Mouse (Mus musculus) heart, adult 2 months (tissue): ENCODE measurements around the gene Itgb1. TPM values are rescaled to one million over a fixed set of nuclear protein-coding genes. Genes with fewer than 3 reads are reported as not detected.

Experiments
- DNase-seq, 2 experiments: peaks; one replicate each; pipeline ENCODE4 v3.0.0; 2021
- H3K27ac ChIP-seq: fragments of 200-600 bp; 2 replicates; pipeline ENCODE4 v1.8.1; 2022
- H3K27me3 ChIP-seq: fragments of 200-500 bp; 2 replicates; pipeline ENCODE4 v1.6.1; 2012; ENCODE audit warnings: mild to moderate bottlenecking, low read length, inconsistent platforms, mixed read lengths; ENCODE audit not compliant: control insufficient read depth, insufficient read depth
- H3K36me3 ChIP-seq: fragments of 200-500 bp; 2 replicates; pipeline ENCODE4 v1.6.1; 2012; ENCODE audit warnings: low read length, inconsistent platforms; ENCODE audit not compliant: control insufficient read depth, insufficient read depth
- H3K4me1 ChIP-seq: fragments of 200-500 bp; 2 replicates; pipeline ENCODE4 v1.6.1; 2011; ENCODE audit warnings: low read length; ENCODE audit not compliant: control insufficient read depth, insufficient read depth
- H3K4me3 ChIP-seq: fragments of 200-600 bp; 2 replicates; pipeline ENCODE4 v1.8.1; 2022
- H3K79me2 ChIP-seq: fragments of 200-500 bp; replicated peaks from 2 replicates; pipeline ENCODE4 v1.6.1; 2012; ENCODE audit warnings: mild to moderate bottlenecking, inconsistent platforms, low read length, moderate library complexity, mixed read lengths; ENCODE audit not compliant: control insufficient read depth, insufficient read depth
- H3K9ac ChIP-seq: fragments of 200-500 bp; 2 replicates; pipeline ENCODE4 v1.6.1; 2012; ENCODE audit warnings: low read depth, mild to moderate bottlenecking, control low read depth, inconsistent platforms, low read length, mixed read lengths
- CTCF ChIP-seq: fragments of 200-600 bp; IDR thresholded peaks from 2 replicates; pipeline ENCODE4 v1.8.1; 2022; ENCODE audit warnings: antibody characterized with exemption, mild to moderate bottlenecking, moderate library complexity
- EP300 ChIP-seq: fragments of 200-500 bp; IDR thresholded peaks from 2 replicates; pipeline ENCODE4 v1.6.1; 2011; ENCODE audit warnings: low read depth, low read length, control low read depth; ENCODE audit not compliant: insufficient read depth
- POLR2A ChIP-seq: fragments of 200-500 bp; IDR thresholded peaks from 2 replicates; pipeline ENCODE4 v1.6.1; 2011; ENCODE audit warnings: mild to moderate bottlenecking, low read depth, low read length, control low read depth; ENCODE audit not compliant: insufficient read depth
- WGBS: fragments of 180-500 bp; shearing (Covaris S2); methylation state at CpG from one replicate; pipeline ENCODE4 v1.1.7; 2018; 5-methylcytosine and 5-hydroxymethylcytosine counted together
- intact Hi-C: fragments of 180-260 bp; cut with DNase I; formaldehyde crosslinking; loops from one replicate; pipeline ENCODE4 v1.15.1; 2025
- polyA plus RNA-seq: library from polyadenylated mRNA; depleted of rRNA; stranded (reverse); fragments of >200 nt; gene quantifications from 2 replicates; pipeline ENCODE4 v1.2.3, GENCODE M21; 2012
- total RNA-seq, 2 experiments: library from RNA; stranded (reverse); gene quantifications; 2 replicates each; pipeline ENCODE4 v1.2.3; 2021

Itgb1 gene
- total and polyA plus RNA-seq, 3 experiments = 80.5 to 365 (median 338) TPM

DNA sequence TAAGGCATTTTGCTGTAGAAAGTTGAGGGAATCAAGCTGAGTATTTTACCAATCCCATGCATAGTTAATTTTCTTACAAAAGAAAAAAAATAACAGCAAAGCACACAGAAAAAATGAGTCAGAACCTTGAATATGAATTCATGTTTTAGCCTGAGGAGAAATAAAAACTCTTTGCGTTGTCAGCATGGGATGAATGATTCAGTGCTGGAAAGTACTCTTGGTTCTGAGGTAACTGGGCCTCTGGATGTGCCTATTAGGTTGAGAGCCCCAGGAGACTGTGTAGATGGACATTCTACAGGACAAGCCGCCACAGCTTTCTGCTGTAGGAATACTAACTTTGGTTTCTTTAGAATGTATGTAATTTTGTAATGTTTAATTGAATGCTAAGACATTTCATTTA lies 19.4 kb downstream of the Itgb1 start:
- Histone ChIP-seq H3K4me3 (no peak overlapping the region), H3K27ac (peak overlapping the region; percentile 50), H3K79me2 (peaks cover 4% of the 10 kb centered on the region), H3K27me3 (no peaks in the 10 kb centered on the region), H3K9ac (no peak overlapping the region), H3K4me1 (peaks cover 15% of the 10 kb centered on the region), H3K36me3 (peaks cover 34% of the 10 kb centered on the region)
- WGBS = 42% methylated on average over 2 of the region's 2 CpGs
- no peak for TF ChIP-seq CTCF
- no peak for TF ChIP-seq EP300
- no peak for TF ChIP-seq POLR2A
- no peak for DNase-seq
- intact Hi-C loops = no loop called here

DNA sequence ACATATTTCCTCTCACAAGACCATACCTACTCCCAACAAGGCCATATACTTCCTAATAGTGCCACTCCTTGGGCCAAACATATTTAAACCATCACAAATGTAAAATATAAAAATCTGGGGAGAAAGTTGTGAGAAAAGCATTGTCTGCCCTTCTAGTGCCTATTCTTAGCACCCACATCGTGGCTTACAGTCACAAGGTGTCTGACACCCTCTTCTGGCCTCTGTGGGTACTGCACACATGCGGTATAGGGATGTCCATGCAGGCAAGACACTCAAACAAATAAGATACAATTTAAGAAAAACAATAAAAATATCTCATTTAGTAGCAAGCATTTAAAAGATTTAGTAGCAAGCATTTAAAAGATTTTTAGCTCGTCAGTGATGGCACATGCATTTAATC lies 23.8 kb downstream of the Itgb1 start:
- Histone ChIP-seq H3K9ac (no peak overlapping the region), H3K36me3 (peaks cover 32% of the 10 kb centered on the region), H3K27me3 (no peaks in the 10 kb centered on the region), H3K79me2 (no peaks in the 10 kb centered on the region; the same call in 1 of the 2 replicates), H3K4me3 (no peak overlapping the region), H3K27ac (no peak overlapping the region), H3K4me1 (peaks cover 4% of the 10 kb centered on the region)
- 38% methylated on average over 3 of the region's 3 CpGs for WGBS
- TF ChIP-seq POLR2A (no peak), CTCF (peak; percentile 98), EP300 (peak; percentile 88; the same call in 1 of the 2 replicates)
- DNase-seq = peak; percentile 73 to 89
- intact Hi-C loops = loop anchor here (1.0 to 2.0 kb wide), 2 partner anchors 22 to 57 kb away; no protein-coding TSS in a partner anchor

GRCm38 (mm10) chr8:128716184-128716583 lies 30.7 kb downstream of the Itgb1 start:
- no peak for TF ChIP-seq POLR2A
- no peak for TF ChIP-seq CTCF
- no peak for TF ChIP-seq EP300
- peaks cover 19% of the 10 kb centered on the region for H3K36me3 ChIP-seq
- no peaks in the 10 kb centered on the region for H3K27me3 ChIP-seq
- no peak overlapping the region for H3K4me3 ChIP-seq
- no peak overlapping the region for H3K27ac ChIP-seq
- DNase-seq = no peak
- intact Hi-C loops = no loop called here
- no peak overlapping the region for H3K9ac ChIP-seq
- no peaks in the 10 kb centered on the region for H3K4me1 ChIP-seq
- H3K79me2 ChIP-seq = no peaks in the 10 kb centered on the region

DNA sequence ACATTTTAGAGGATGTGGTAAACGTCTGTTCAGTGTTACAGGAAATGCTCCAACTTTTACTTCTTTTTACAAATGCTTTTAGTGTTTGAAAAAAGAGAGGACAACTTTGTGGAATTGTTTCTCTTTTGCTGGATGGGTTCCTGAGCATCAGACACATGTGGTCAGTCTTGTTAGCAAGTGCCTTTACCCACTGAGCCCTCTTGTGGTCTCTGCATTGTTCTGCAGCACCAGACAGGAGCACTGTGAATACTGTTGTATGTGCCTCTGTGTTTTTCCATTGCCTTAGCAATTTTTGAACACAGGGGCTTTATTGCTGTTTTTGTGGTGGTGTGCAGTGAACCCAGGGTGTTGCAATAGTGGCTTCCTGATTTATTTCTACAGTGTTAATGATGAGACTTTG lies 39.4 kb downstream of the Itgb1 start:
- peak in 1 of 2 experiments; percentile 10 for DNase-seq
- Histone ChIP-seq H3K27ac (no peak overlapping the region), H3K4me3 (no peak overlapping the region), H3K9ac (no peak overlapping the region), H3K36me3 (peaks cover 28% of the 10 kb centered on the region), H3K4me1 (no peaks in the 10 kb centered on the region), H3K27me3 (no peaks in the 10 kb centered on the region), H3K79me2 (no peaks in the 10 kb centered on the region)
- intact Hi-C loops = no loop called here
- 24% methylated on average over 1 of the region's 1 CpGs for WGBS
- TF ChIP-seq CTCF (peak; percentile 73), POLR2A (no peak), EP300 (0 out of 2 replicates have a peak, but pooled peaks have one; percentile 13)

DNA sequence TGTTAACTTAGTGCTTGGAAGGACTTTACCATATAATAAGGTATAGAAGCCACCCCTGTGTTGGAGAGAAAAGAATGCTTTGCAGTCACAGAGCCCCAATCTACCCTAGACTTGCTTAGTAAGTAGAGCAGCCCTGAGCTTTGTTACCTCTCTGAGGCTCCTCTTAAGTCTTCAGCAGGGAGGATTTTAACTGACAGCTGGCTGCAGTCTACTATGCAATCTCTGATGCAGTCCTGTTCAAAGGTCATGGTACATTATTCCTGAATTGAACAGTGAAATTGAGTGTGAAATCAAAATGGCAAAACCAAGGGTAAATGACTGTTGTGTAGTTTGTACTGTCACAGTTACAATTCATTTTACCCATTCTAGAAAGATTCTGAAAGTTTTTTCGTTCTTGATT lies 41.8 kb downstream of the Itgb1 start:
- no peak overlapping the region for H3K27ac ChIP-seq
- DNase-seq = no peak
- WGBS = 92% methylated on average over 1 of the region's 1 CpGs
- H3K27me3 ChIP-seq = no peaks in the 10 kb centered on the region
- no peaks in the 10 kb centered on the region for H3K4me1 ChIP-seq
- H3K4me3 ChIP-seq = no peak overlapping the region
- no peaks in the 10 kb centered on the region for H3K79me2 ChIP-seq
- H3K9ac ChIP-seq = no peak overlapping the region
- peaks cover 23% of the 10 kb centered on the region for H3K36me3 ChIP-seq
- intact Hi-C loops = no loop called here
- TF ChIP-seq CTCF (no peak), POLR2A (no peak), EP300 (no peak)

GRCm38 (mm10) chr8:128732254-128732653 lies 46.8 kb downstream of the Itgb1 start:
- Histone ChIP-seq H3K36me3 (peaks cover 9% of the 10 kb centered on the region), H3K79me2 (no peaks in the 10 kb centered on the region), H3K9ac (no peak overlapping the region), H3K27ac (no peak overlapping the region), H3K4me3 (no peak overlapping the region), H3K4me1 (no peaks in the 10 kb centered on the region), H3K27me3 (no peaks in the 10 kb centered on the region)
- TF ChIP-seq EP300 = no peak
- TF ChIP-seq POLR2A = no peak
- no peak for TF ChIP-seq CTCF
- WGBS = 78% methylated on average over 2 of the region's 2 CpGs
- DNase-seq = no peak
- intact Hi-C loops = no loop called here
